Mouse (Mus musculus) heart, postnatal 0 days (tissue): ENCODE results near the gene Srms. TPM values are rescaled to one million over a fixed set of nuclear protein-coding genes. Genes with fewer than 3 reads are reported as not detected.

Source experiments
- ATAC-seq: fragments of 200-750 bp; cut with Nextera tagmentation; 2 replicates; pipeline ENCODE4 v1.8.0; 2017; ENCODE audit warnings: low read depth, moderate number of reproducible peaks, moderate library complexity; ENCODE audit not compliant: insufficient read depth
- DNase-seq: peaks from one replicate; pipeline ENCODE4 v3.0.0-alpha.2; 2016; ENCODE audit warnings: low spot score
- H3K27ac ChIP-seq: fragments of 300-500 bp; sonication (generic); 2 replicates; pipeline ENCODE4 v1.5.1; 2014; ENCODE audit warnings: low read depth, mild to moderate bottlenecking
- H3K27me3 ChIP-seq: fragments of 300-500 bp; sonication (generic); 2 replicates; pipeline ENCODE4 v1.6.1; 2014; ENCODE audit warnings: low read length, mixed read lengths; ENCODE audit not compliant: control insufficient read depth, insufficient read depth
- H3K36me3 ChIP-seq: fragments of 300-500 bp; sonication (generic); replicated peaks from 2 replicates; pipeline ENCODE4 v1.6.1; 2014; ENCODE audit warnings: low read length, mixed read lengths; ENCODE audit not compliant: control insufficient read depth, insufficient read depth
- H3K4me1 ChIP-seq: fragments of 300-500 bp; sonication (generic); 2 replicates; pipeline ENCODE4 v1.6.1; 2014; ENCODE audit warnings: antibody characterized with exemption; ENCODE audit not compliant: control insufficient read depth, insufficient read depth
- H3K4me2 ChIP-seq: fragments of 300-500 bp; sonication (generic); 2 replicates; pipeline ENCODE4 v1.6.1; 2014; ENCODE audit warnings: low read depth, mild to moderate bottlenecking, low read length, moderate library complexity
- H3K4me3 ChIP-seq: fragments of 300-500 bp; sonication (generic); 2 replicates; pipeline ENCODE4 v1.5.1; 2014; ENCODE audit warnings: low read depth, low read length
- H3K9ac ChIP-seq: fragments of 300-500 bp; sonication (generic); replicated peaks from 2 replicates; pipeline ENCODE4 v1.6.1; 2014; ENCODE audit warnings: low read depth, low read length, mixed read lengths
- H3K9me3 ChIP-seq: fragments of 300-500 bp; sonication (generic); replicated peaks from 2 replicates; pipeline ENCODE4 v1.6.1; 2016; ENCODE audit warnings: low read length; ENCODE audit not compliant: control insufficient read depth
- CTCF ChIP-seq: IDR thresholded peaks from 2 replicates; pipeline ENCODE4 v1.5.1; 2016; ENCODE audit warnings: antibody characterized with exemption, control low read depth, low read depth
- EP300 ChIP-seq: IDR thresholded peaks from 2 replicates; pipeline ENCODE4 v1.6.1; 2016; ENCODE audit warnings: antibody characterized with exemption, low read depth
- WGBS: fragments of 180-500 bp; shearing (Covaris S2); extraction: QIAGEN DNeasy Blood & Tissue Kit; methylation state at CpG from one replicate; pipeline ENCODE4 v1.1.7; 2014; 5-methylcytosine and 5-hydroxymethylcytosine counted together
- polyA plus RNA-seq: library from polyadenylated mRNA; unstranded; fragments of >200 nt; fragmentation: Nextera tagmentation; extraction: Ambion mirVana; gene quantifications from 2 replicates; pipeline ENCODE4 v1.2.1, GENCODE M21; 2015
- total RNA-seq: library from RNA; depleted of rRNA; stranded (reverse); fragments of >200 nt; gene quantifications from 2 replicates; pipeline ENCODE4 v1.2.3, GENCODE M21; 2014; ENCODE audit warnings: low replicate concordance

Srms gene
- total and polyA plus RNA-seq, 2 experiments from 2014 or later: 0.08 TPM; not detected in 1

- no peak for ATAC-seq
- no peaks in the 10 kb centered on the region for H3K4me1 ChIP-seq
- no peak overlapping the region for H3K4me2 ChIP-seq
- 66% methylated on average over 5 of the region's 5 CpGs for WGBS
- H3K27ac ChIP-seq: no peak overlapping the region
- DNase-seq: no peak
- H3K9ac ChIP-seq: no peak overlapping the region
- peaks cover 13% of the 10 kb centered on the region; the same call in 1 of the 2 replicates for H3K27me3 ChIP-seq
- no peak overlapping the region for H3K4me3 ChIP-seq
- TF ChIP-seq EP300: no peak
- no peak for TF ChIP-seq CTCF
- no peaks in the 10 kb centered on the region for H3K9me3 ChIP-seq
- H3K36me3 ChIP-seq: no peaks in the 10 kb centered on the region
Measured at GRCm38 (mm10) chr2:181205678-181206077, 7.3 kb downstream of the Srms start.

- DNase-seq (no peak), ATAC-seq (no peak)
- H3K27me3 ChIP-seq: 0 out of 2 replicates have a peak, but pooled peaks cover 8% of the 10 kb centered on the region
- H3K4me3 ChIP-seq: no peak overlapping the region
- H3K4me2 ChIP-seq: no peak overlapping the region
- WGBS: 73% methylated on average over 6 of the region's 6 CpGs
- no peak overlapping the region for H3K27ac ChIP-seq
- no peak for TF ChIP-seq EP300
- no peak for TF ChIP-seq CTCF
- H3K9me3 ChIP-seq: no peaks in the 10 kb centered on the region
- no peaks in the 10 kb centered on the region for H3K4me1 ChIP-seq
- no peaks in the 10 kb centered on the region for H3K36me3 ChIP-seq
- no peak overlapping the region for H3K9ac ChIP-seq
Measured at GRCm38 (mm10) chr2:181202886-181203285, 10.1 kb downstream of the Srms start.

GRCm38 (mm10) chr2:181202422-181202821 lies 10.6 kb downstream of the Srms start, which contains the start of gene Ptk6:
TSS of gene Ptk6 (minus strand) at chr2:181202789.
- no peak within 1 kb of the TSS for H3K4me2 ChIP-seq
- DNase-seq (no peak), ATAC-seq (no peak)
- no peaks in the 10 kb centered on the region for H3K4me1 ChIP-seq
- 0 out of 2 replicates have a peak, but pooled peaks cover 8% of the 10 kb centered on the region for H3K27me3 ChIP-seq
- no peaks in the 10 kb centered on the region for H3K9me3 ChIP-seq
- no peak within 1 kb of the TSS for H3K27ac ChIP-seq
- no peak within 1 kb of the TSS for H3K4me3 ChIP-seq
- H3K36me3 ChIP-seq: no peaks in the 10 kb centered on the region
- no peak within 1 kb of the TSS for H3K9ac ChIP-seq
- WGBS: 71% methylated on average over 3 of the region's 3 CpGs
- TF ChIP-seq CTCF (no peak), EP300 (no peak)

GRCm38 (mm10) chr2:181201606-181202005 lies 11.4 kb downstream of the Srms start:
- Histone ChIP-seq H3K27ac (no peak overlapping the region), H3K27me3 (0 out of 2 replicates have a peak, but pooled peaks cover 8% of the 10 kb centered on the region), H3K9me3 (no peaks in the 10 kb centered on the region), H3K36me3 (no peaks in the 10 kb centered on the region), H3K9ac (no peak overlapping the region), H3K4me1 (no peaks in the 10 kb centered on the region), H3K4me3 (no peak overlapping the region), H3K4me2 (no peak overlapping the region)
- DNase-seq (no peak), ATAC-seq (no peak)
- WGBS: 52% methylated on average over 3 of the region's 3 CpGs
- no peak for TF ChIP-seq EP300
- no peak for TF ChIP-seq CTCF

- H3K4me2 ChIP-seq: no peak overlapping the region
- H3K4me3 ChIP-seq: no peak overlapping the region
- ATAC-seq (no peak), DNase-seq (no peak)
- no peaks in the 10 kb centered on the region for H3K36me3 ChIP-seq
- H3K4me1 ChIP-seq: no peaks in the 10 kb centered on the region
- H3K27me3 ChIP-seq: no peaks in the 10 kb centered on the region
- H3K9ac ChIP-seq: no peak overlapping the region
- H3K27ac ChIP-seq: no peak overlapping the region
- WGBS: 78% methylated on average over 4 of the region's 4 CpGs
- H3K9me3 ChIP-seq: no peaks in the 10 kb centered on the region
- TF ChIP-seq EP300 (no peak), CTCF (no peak)
Measured at GRCm38 (mm10) chr2:181196628-181197300, 16.2 kb downstream of the Srms start.

GRCm38 (mm10) chr2:181193044-181193443 lies 19.9 kb downstream of the Srms start:
- no peaks in the 10 kb centered on the region for H3K27me3 ChIP-seq
- WGBS: 59% methylated on average over 3 of the region's 3 CpGs
- DNase-seq (no peak), ATAC-seq (no peak)
- no peak overlapping the region for H3K27ac ChIP-seq
- H3K4me3 ChIP-seq: no peak overlapping the region
- TF ChIP-seq EP300 (no peak), CTCF (no peak)
- no peak overlapping the region for H3K4me2 ChIP-seq
- no peaks in the 10 kb centered on the region for H3K36me3 ChIP-seq
- H3K4me1 ChIP-seq: peaks cover 6% of the 10 kb centered on the region
- H3K9ac ChIP-seq: no peak overlapping the region
- no peaks in the 10 kb centered on the region for H3K9me3 ChIP-seq
